Mouse (Mus musculus) stomach, postnatal 0 days (tissue): ENCODE measurements around the gene Sbf2.

Source experiments
- CTCF ChIP-seq: IDR thresholded peaks from 2 replicates; pipeline ENCODE4 v1.5.1; 2016; ENCODE audit warnings: antibody characterized with exemption, low read depth, mild to moderate bottlenecking, moderate library complexity
- EP300 ChIP-seq: optimal IDR thresholded peaks from 2 replicates; pipeline ENCODE3; 2016; ENCODE audit warnings: antibody characterized with exemption

DNA sequence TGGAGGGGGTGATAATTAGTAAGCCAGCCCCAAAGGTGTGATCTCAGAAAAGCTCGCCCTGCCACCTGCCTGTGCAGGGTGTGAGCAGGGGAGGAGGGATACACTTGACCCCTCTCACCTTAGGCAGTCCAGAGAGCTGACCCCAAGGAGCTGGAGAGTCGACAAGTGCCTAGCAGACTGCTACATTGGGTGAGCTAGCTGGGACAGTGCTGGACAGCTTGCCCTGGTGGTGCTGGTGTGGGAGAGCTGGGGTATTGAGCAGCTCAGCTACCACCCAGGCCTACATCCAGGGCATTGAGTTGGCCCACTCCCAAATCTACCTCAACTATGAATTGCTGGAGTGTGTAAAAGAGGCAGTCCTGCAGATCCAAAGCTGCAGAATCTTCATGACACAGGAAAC, 30.6 kb downstream of the Sbf2 start:
- TF ChIP-seq CTCF: no peak
- no peak for TF ChIP-seq EP300
